Mouse (Mus musculus): ENCODE data around the gene Gm11172. TPM values are rescaled to one million over a fixed set of nuclear protein-coding genes. Genes with fewer than 3 reads are reported as not detected.

Gm11172 gene
- total RNA-seq, 2 experiments from 2014 or later = not detected

- DNase-seq = no peak
- intact Hi-C loops (cut with DNase I) = no loop called here
Observed at GRCm38 (mm10) chr16:10861408-10861807, 48.7 kb downstream of the Gm11172 start.

Other genes with a start within 250 kb of the Gm11172 start
- 1 to 10 TPM; 1.9 to 2.0 TPM for gene Socs1, start 27.4 kb upstream of the Gm11172 start, total RNA-seq (2021)
- gene Tnp2, start 24.3 kb upstream of the Gm11172 start, total RNA-seq (2021) = not detected
- gene Prm3, start 22.0 kb upstream of the Gm11172 start, total RNA-seq (2021) = not detected
- not detected for gene Prm2, start 16.8 kb upstream of the Gm11172 start, total RNA-seq (2021)
- not detected for gene Prm1, start 7.1 kb upstream of the Gm11172 start, total RNA-seq (2021)
- gene Rmi2, start 22.1 kb downstream of the Gm11172 start, total RNA-seq (2021) = under 1 TPM; 0.62 to 0.70 TPM
- gene Snn, start 248.0 kb downstream of the Gm11172 start, total RNA-seq (2021) = 100 to 1,000 TPM; 269 to 310 TPM

Measured in left cerebral cortex, postnatal 4 days (tissue).